Mouse (Mus musculus): Measurements from ENCODE around the gene Akap12. TPM values are rescaled to one million over a fixed set of nuclear protein-coding genes. Genes with fewer than 3 reads are reported as not detected.
A peak's percentile ranks its signal among the peaks of the same experiment; 100 is the strongest.

Gene Akap12
- total RNA-seq (2021), result 10 to 100 TPM in 1 of 2 experiments, 1 to 10 TPM in 1; 6.2 to 16.6 TPM
- long read RNA-seq, experiment 1, full-length matches to known transcripts, result 1 of 12 reads
- long read RNA-seq, experiment 1, partial matches to known transcripts, result 6 of 12 reads
- long read RNA-seq, experiment 1, other reads (novel, unspliced or antisense), result 5 of 12 reads
- long read RNA-seq, experiment 2, partial matches to known transcripts, result 1 of 2 reads
- long read RNA-seq, experiment 2, other reads (novel, unspliced or antisense), result 1 of 2 reads

DNA sequence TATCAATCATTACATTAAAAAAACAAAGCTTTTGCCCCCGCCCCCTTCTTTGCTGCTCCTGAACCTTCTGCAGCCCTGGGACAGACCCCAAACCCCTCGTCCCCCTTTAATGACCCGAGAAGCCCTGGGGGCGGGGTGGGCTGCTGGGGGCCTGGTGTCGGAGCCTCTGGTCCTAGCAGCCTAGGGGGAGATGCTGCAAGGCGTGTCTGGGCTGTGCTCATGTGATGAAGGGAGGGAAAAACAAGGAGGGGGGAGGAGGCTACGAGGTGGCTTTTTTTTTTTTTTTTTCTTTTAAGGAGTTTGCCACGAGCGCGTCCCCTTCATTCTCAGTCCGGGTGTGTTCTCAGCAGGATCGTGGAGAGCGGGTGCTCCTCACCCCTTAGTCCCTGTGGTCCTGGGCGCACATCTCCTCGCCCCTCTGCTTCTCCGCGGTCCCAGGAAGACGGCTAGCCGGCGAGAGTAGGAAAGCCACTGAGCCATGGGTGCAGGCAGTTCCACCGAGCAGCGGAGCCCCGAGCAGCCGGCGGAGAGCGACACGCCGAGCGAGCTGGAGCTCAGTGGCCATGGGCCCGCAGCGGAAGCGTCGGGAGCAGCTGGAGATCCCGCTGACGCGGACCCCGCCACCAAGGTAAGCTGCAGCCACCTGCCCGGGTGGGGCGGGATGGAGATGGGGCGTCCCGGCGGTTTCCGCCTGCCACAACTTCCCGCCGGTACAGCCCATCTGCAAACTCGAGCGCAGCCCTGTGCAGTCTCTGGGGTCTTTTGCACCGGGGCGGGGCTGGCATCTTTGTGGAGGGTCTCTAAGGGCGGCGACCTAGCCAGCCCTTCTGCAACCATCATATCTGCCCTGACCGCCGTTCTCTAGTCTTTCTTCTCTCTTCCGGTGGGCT is at the start of gene Akap12:
Akap12 (plus strand) TSS at position 340 of the 890 bp plus-strand sequence.
- peak; percentile 48 for DNase-seq
- intact Hi-C loops (cut with DNase I), result no loop called here

DNA sequence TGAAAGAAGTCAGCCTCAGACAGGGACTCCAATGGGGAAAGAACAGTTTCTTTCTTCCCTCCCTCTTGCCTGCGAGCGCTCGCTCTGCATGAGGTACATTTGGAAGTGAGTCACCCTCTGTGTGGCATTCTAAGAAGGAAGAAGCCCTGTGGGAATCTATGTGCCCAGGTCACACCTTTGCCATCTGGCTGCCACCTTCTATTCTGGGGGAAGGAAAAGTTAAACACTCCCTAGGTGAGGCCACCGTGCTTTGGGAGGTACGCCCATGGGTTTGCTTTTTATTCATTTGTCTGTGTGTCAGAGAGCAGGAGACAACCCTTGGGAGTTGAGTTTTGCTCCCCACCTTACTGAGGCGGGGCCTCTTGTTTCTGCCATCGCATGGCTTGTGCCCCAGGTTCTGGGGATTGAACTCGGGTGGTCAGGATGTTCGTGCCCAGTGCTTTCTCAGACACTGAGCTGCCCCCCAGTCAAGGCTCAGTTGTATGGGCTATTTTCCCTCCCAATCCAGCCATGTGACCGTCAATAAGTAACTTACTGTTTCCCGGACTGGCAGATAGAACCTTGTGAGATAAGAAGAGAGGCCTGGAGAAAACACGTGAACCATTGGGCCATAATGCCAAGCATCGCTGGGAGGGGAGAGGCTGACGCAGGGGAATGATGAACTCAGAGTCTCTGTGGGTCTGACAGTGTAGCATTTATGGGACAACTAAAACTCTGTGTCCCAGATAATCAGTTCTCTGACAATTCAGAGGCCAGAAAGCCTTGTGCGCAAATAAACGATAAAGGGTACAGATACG is 35.4 kb upstream of the Akap12 start:
- no peak overlapping the region for H3K4me3 ChIP-seq
- no peak for DNase-seq
- intact Hi-C loops (cut with DNase I), result no loop called here
- H3K27ac ChIP-seq, result no peak overlapping the region
- TF ChIP-seq CTCF (IDR thresholded peaks at IDR 0.05), result no peak

More for the DNA sequence above, at the start of gene Akap12:
- no peak for TF ChIP-seq CTCF (IDR thresholded peaks at IDR 0.05)
- peak within 1 kb of the TSS; percentile 82 for H3K27ac ChIP-seq
- peak within 1 kb of the TSS; percentile 82 for H3K4me3 ChIP-seq

DNA sequence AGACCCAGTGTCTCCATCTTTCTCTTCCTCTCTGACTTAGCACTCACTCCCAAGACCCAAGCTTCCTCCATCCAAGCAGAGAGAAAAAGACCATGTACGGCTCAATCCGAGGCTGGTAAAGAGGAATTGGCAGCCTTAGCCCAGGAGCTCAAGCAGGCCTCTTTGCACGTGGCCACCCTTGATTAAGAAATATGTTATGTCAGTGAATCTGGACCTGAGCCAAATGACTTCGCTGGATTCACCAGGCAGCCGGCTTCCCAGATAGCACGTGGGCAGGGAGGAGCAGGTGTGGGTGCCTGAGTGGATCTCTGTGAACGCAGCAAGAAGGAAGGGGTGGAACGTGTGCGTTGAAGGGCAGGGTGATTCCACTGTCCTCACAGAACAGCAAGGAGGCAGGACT is 33.1 kb upstream of the Akap12 start:
- intact Hi-C loops (cut with DNase I), result no loop called here
- Histone ChIP-seq H3K4me3 (no peak overlapping the region), H3K27ac (no peak overlapping the region)
- no peak for TF ChIP-seq CTCF (IDR thresholded peaks at IDR 0.05)
- peak; percentile 19 for DNase-seq

DNA sequence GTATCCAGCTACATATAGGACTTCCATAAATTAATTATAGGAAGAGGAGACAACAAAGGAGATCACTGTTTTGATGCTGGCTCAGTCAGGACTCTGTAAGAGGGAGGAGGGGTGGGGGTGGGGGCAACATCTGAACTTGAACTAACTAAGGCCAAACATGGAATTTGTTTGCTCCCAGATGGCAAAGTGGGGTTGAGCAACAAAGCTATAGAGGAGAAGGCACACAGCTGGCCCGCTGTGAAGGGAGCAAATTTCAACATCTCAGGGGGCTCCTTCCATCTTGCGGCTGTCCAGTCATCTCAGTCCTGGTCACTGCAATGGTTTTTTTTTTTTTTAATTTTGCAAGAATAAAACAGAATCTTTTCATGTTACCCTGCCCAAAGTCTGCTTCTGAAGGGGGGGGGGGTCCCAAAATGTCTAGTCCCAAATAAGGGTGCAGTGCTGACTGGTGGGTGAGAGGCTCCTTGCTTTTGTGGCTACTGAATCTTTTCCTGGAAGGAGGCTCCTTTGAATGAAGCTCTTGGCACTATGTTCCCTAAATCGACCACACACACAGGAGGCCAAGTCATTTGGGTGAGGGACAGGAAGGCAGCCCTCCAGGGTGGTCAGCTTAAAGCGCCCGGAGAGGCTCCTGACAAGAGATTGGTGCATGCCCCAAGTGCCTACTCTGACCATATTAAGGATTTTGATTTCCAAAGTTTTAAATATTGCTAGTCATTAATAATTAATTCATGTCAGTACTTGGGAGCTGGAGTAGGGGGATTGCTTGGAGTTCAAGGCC is 26.2 kb upstream of the Akap12 start:
- intact Hi-C loops (cut with DNase I), result no loop called here
- DNase-seq, result no peak
- Histone ChIP-seq H3K4me3 (no peak overlapping the region), H3K27ac (no peak overlapping the region)
- no peak for TF ChIP-seq CTCF (IDR thresholded peaks at IDR 0.05)

DNA sequence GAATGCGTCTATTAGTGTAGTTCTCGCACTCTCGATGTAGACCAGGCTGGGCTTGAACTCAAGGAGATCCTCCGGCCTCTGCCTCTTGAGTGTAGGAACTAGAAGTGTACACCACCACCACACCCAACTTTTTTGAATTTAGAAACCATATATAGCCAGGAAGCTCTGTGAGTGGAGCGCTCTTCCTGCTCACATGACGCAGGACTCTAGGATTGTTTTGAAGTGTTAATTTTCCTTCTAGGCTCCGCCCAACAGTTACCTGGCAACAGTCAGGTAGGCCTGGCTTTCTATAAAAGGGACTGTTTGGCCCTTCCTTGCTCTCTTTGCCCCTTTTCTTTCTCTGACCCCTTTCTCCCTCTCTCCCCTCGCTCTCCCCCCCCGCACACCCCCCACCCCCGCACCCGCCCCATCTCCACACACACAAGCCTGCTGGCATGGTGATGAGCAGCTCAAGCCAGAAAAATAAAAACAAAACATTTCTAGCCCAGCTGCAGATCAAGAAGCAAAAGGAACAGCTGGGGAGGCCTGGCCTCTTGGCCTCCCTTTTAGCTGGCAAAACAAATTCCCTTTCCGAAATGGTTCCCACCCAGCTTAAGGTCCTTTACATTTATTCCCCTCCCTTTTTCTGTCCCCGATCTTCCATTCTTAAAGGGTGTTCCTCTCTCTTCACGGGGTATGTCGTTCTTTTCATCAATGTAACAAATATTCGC is 22.4 kb upstream of the Akap12 start:
- H3K4me3 ChIP-seq, result no peak overlapping the region
- intact Hi-C loops (cut with DNase I), result no loop called here
- TF ChIP-seq CTCF (IDR thresholded peaks at IDR 0.05), result no peak
- H3K27ac ChIP-seq, result peak overlapping the region; percentile 31
- DNase-seq, result peak; percentile 34

DNA sequence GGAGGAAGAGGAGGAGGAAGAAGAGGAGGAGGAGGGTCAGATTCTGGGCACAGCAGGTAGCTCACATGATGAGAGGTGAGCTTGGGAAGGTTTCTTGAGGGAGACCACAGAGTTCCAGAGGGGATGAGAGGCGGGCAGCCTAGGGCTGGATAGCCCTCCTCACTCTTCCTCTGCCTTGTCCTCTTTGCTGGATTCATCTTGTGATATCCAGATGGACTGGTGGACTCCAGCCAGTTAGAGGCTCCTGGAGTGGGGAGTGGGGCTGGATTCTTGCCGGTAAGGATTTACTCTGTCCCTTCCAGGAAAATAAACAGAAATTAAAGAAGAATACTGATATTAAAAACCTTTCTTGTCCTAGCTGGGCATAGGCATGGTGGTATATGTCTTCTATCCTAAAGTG is 20.4 kb upstream of the Akap12 start:
- H3K4me3 ChIP-seq, result no peak overlapping the region
- DNase-seq, result peak; percentile 40
- no peak for TF ChIP-seq CTCF (IDR thresholded peaks at IDR 0.05)
- H3K27ac ChIP-seq, result no peak overlapping the region
- intact Hi-C loops (cut with DNase I), result no loop called here

DNA sequence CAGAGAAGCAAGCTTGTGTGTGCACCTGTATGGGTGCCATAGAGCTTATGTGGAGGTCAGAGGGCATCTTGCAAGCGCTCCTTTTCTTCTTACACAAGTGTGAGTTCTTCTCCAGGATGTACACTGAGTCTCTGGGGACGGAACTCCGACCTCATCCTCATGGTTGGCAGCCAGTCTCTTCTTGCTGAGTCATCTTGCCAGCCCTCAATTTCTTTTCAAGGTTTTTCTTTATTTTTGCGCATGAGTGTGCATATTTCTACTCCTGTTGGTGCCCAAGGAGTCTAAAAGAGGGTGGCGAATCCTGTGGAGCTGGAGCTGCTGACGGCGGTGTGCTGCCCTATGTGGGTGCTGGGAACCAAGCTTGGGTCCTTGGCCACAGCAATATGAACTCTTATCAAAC is 19.8 kb upstream of the Akap12 start:
- intact Hi-C loops (cut with DNase I), result no loop called here
- no peak for TF ChIP-seq CTCF (IDR thresholded peaks at IDR 0.05)
- Histone ChIP-seq H3K4me3 (no peak overlapping the region), H3K27ac (no peak overlapping the region)
- DNase-seq, result no peak

DNA sequence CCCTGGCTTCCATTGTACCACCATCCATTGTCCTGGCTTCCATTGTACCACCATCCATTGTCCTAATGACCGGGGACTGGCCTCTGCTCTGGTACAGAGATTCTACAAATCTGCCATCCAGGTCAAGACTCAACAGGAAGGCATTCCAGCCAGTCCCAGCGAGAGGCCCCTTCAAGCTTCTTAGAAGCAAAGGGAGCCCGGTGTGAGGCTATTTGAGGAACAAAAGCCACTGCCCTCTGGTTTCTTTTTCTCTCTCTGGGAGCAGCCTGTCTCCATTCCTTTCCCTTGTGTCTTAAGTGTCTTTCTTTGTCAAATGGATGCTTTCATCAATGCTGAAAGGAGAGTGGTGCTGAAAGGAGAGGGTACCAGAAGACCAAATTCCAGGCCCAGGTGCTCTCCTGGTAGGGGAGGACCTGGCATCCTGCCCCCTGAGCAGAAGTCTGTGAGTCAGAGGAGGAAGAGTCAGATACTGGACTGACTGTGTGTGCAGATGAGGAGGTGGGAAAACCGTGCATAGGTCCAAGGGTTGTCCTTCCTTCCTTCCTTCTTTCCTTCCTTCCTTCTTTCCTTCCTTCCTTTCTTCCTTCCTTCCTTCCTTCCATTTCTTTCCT is 16.8 kb upstream of the Akap12 start:
- intact Hi-C loops (cut with DNase I), result no loop called here
- no peak overlapping the region for H3K4me3 ChIP-seq
- no peak overlapping the region for H3K27ac ChIP-seq
- TF ChIP-seq CTCF (IDR thresholded peaks at IDR 0.05), result no peak
- no peak for DNase-seq

DNA sequence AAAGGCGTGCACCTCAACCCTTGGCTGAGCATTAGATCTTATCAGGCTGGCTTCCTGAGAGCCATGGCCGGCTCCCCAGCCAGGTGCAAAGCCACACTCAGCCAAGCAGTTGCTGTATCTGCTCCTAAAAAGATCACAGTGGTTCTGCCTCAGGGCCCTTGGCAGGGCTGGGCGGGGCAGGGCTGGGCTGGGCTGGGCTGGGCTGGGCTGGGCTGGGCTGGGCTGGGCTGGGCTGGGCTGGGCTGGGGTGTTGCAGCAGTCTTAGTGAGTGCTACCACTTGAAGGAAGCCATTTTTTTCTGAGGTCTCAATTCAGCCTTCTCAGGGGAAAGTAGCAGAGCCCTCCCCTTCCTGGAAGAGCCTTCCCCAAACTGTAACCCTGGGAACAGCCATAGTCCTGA is 15.5 kb upstream of the Akap12 start:
- H3K27ac ChIP-seq, result no peak overlapping the region
- TF ChIP-seq CTCF (IDR thresholded peaks at IDR 0.05), result no peak
- intact Hi-C loops (cut with DNase I), result no loop called here
- no peak overlapping the region for H3K4me3 ChIP-seq
- no peak for DNase-seq

DNA sequence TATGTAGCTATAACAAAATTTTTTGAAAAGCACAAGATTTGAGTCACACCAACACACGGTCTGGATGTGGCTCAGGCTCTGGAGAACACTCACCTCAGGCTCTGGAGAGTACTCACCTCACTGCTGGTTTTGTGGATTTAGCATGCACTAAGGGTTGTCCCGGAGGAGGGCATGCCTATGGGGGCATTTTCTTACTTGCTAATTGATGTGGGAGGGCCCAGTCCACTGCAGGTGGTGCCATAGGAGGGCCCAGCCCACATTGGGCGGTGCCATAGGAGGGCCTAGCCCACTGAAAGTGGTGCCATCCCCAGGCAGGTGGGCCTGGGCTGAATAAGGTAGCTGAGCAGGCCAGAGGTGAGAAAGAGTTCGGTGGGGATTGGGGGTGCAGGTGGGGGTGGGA is 12.6 kb upstream of the Akap12 start:
- intact Hi-C loops (cut with DNase I), result no loop called here
- Histone ChIP-seq H3K4me3 (no peak overlapping the region), H3K27ac (no peak overlapping the region)
- TF ChIP-seq CTCF (IDR thresholded peaks at IDR 0.05), result no peak
- DNase-seq, result no peak

DNA sequence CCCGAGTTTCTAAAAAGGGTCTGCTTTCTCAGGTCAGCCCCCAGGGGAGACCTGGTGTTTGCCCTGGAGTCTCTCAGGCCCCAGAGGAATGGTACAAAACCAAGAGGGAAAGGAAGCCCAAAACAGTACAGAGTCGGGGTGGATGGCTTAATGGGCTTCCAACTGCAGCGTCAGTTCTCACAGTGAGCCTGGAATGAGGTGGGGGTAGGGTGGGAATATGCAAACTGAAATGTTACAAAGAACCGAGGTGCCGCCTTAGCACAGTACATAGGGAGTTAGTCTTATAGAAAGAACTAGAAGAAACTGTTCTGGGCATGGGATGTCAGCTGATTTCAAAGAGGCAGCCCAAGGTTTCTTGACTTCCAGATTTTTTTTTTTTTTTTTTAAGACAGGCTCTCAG is 11.7 kb upstream of the Akap12 start:
- TF ChIP-seq CTCF (IDR thresholded peaks at IDR 0.05), result no peak
- Histone ChIP-seq H3K27ac (no peak overlapping the region), H3K4me3 (no peak overlapping the region)
- intact Hi-C loops (cut with DNase I), result no loop called here
- DNase-seq, result no peak
